8 mouse cellular contexts compared by ENCODE assay signal in the genomic region with DNA sequence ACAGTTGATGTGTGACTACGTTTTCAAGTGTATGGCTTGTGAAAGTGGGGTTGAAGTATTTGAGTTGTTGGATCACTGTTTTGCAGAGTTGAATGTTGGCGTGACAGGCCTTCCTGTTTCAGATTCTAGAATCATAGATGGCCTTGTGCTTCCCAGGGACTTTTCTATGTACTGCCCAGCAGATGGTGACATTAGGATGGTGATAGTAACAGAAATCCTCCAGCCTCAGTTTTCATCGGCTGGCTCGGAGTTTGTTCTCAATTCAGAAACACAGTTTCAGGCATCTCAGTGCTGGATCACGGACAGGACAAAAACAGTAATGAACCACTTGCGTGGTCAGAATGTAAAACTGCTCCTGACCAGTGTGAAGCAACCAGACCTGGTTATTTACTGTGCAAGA. TPM values are rescaled to one million over a fixed set of nuclear protein-coding genes. Genes with fewer than 3 reads are reported as not detected.
DNase-seq lines count a peak whose midpoint lies in the region; ATAC-seq lines count a peak whose summit lies in the region.

No protein-coding gene starts in this region.

- no peak for ATAC-seq in kidney, embryonic 15.5 days (replicated peaks; ENCODE audit: low FRiP score)
- ATAC-seq in inflammation-experienced regulatory T-cells, adult 6 months, result no peak

- H3K36me3 ChIP-seq in kidney, embryonic 15.5 days, result peaks cover 7% of the 10 kb centered on the region; the same call in 1 of the 2 replicates

- H3K27ac ChIP-seq in kidney, embryonic 15.5 days, result no peak overlapping the region

- no peak for DNase-seq in kidney, adult 11 months
- DNase-seq in A20 (ENCODE audit: low read depth, low spot score) (peak; percentile 44), ZHBTc4 (ENCODE audit: low read depth, low spot score) (peak; percentile 34)
- DNase-seq in left cerebral cortex, postnatal 25 days (ENCODE audit: low spot score in 2 of 2), result peak; percentile 37 to 71
- no peak for DNase-seq in urinary bladder, adult 2 months (ENCODE audit: low spot score)
- no peak for DNase-seq in gastrocnemius, adult 8-10 months (ENCODE audit: low spot score in 2 of 2)

- peak overlapping the region; percentile 68 for H3K4me2 ChIP-seq in kidney, embryonic 15.5 days

- no peaks in the 10 kb centered on the region for H3K9me3 ChIP-seq in kidney, embryonic 15.5 days (replicated peaks)

- intact Hi-C loops in left cerebral cortex, postnatal 25 days (cut with DNase I), result loop anchor here (2.0 to 5.0 kb wide), 3 partner anchors 72 to 203 kb away; a partner anchor contains a TSS

- H3K27me3 ChIP-seq in kidney, embryonic 15.5 days, result no peaks in the 10 kb centered on the region

- no peak overlapping the region; the same call in 1 of the 2 replicates for H3K4me3 ChIP-seq in kidney, embryonic 15.5 days (replicated peaks)

- peaks cover 8% of the 10 kb centered on the region for H3K4me1 ChIP-seq in kidney, embryonic 15.5 days

- H3K9ac ChIP-seq in kidney, embryonic 15.5 days, result no peak overlapping the region

- whole genome bisulfite sequencing in kidney, embryonic 15.5 days, result 82% methylated on average over 6 of the region's 6 CpGs

RNA-seq across cellular contexts. Expression of a gene that starts 1.1 kb away (rescaled TPM):
- polyA plus RNA-seq in kidney, embryonic 15.5 days (2015; fragmentation: Nextera tagmentation; extraction: Ambion mirVana), result 6.3 and 6.9 TPM in 2 replicates
- total RNA-seq in left cerebral cortex, postnatal 25 days (2021), result 1 to 10 TPM; 5.2 to 6.8 TPM
- 1 to 10 TPM; 1.8 to 2.5 (median 1.8) TPM for polyA plus RNA-seq in inflammation-experienced regulatory T-cells, adult 6 months (2017; shearing (Covaris generic))
- polyA plus RNA-seq in urinary bladder, adult 2 months (2012; rRNA removed), result 3.4 and 4.9 TPM in 2 replicates
- total RNA-seq in gastrocnemius, adult 8-10 months (2022), result 1 to 10 TPM; 1.6 to 2.0 (median 1.7) TPM

Comparison
In these comparisons a context has a peak if more than half of its experiments do, and no peak if none do; other contexts are left out.
1. DNase-seq: peak in A20 (single experiment), ZHBTc4 (single experiment) and left cerebral cortex, postnatal 25 days (2 of 2); none in kidney, adult 11 months (single experiment), urinary bladder, adult 2 months (single experiment) and gastrocnemius, adult 8-10 months (0 of 2).